Mouse (Mus musculus) myocyte (in vitro differentiated cells): ENCODE data around the gene Zranb1.

Source experiments
- CEBPB ChIP-seq: IDR thresholded peaks from 2 replicates; pipeline ENCODE4 v1.6.1; 2011; ENCODE audit warnings: mild to moderate bottlenecking, moderate library complexity; ENCODE audit not compliant: poor library complexity, insufficient read depth, severe bottlenecking
- E2F4 ChIP-seq: IDR thresholded peaks from one replicate; pipeline ENCODE4 v1.6.1; 2011; ENCODE audit warnings: mild to moderate bottlenecking, control low read depth, moderate library complexity; ENCODE audit not compliant: insufficient read depth
- MAX ChIP-seq: IDR thresholded peaks from one replicate; pipeline ENCODE4 v1.6.1; 2011; ENCODE audit warnings: low read depth, mild to moderate bottlenecking, control low read depth
- MYOD1 ChIP-seq, 3 experiments: IDR thresholded peaks; one replicate each; pipeline ENCODE4 v1.6.1; 2011; ENCODE audit warnings: control low read depth in 2 of 3, low read depth in 2 of 3, mild to moderate bottlenecking in 2 of 3, moderate library complexity in 1 of 3; ENCODE audit not compliant: insufficient read length in 2 of 3, control insufficient read depth in 1 of 3
- MYOG ChIP-seq, 3 experiments: IDR thresholded peaks; one replicate each; pipeline ENCODE4 v1.6.1; 2011; ENCODE audit warnings: control low read depth in 2 of 3, low read depth in 2 of 3, mild to moderate bottlenecking in 2 of 3; ENCODE audit not compliant: insufficient read length in 2 of 3, control insufficient read depth in 1 of 3, insufficient read depth in 1 of 3
- POLR2A ChIP-seq: IDR thresholded peaks from one replicate; pipeline ENCODE4 v1.6.1; 2011; ENCODE audit warnings: low read depth, mild to moderate bottlenecking, control low read depth, moderate library complexity; ENCODE audit not compliant: insufficient read length
- POLR2AphosphoS2 ChIP-seq: IDR thresholded peaks from one replicate; pipeline ENCODE4 v1.6.1; 2011; ENCODE audit warnings: low read depth, control low read depth; ENCODE audit not compliant: insufficient read length
- REST ChIP-seq: IDR thresholded peaks from one replicate; pipeline ENCODE4 v1.6.1; 2011; ENCODE audit warnings: mild to moderate bottlenecking, control low read depth, moderate library complexity; ENCODE audit not compliant: insufficient read depth, insufficient read length
- SRF ChIP-seq: IDR thresholded peaks from one replicate; pipeline ENCODE4 v1.6.1; 2011; ENCODE audit warnings: low read depth; ENCODE audit not compliant: control insufficient read depth, insufficient read length
- TCF12 ChIP-seq: IDR thresholded peaks from one replicate; pipeline ENCODE4 v1.6.1; 2011; ENCODE audit warnings: mild to moderate bottlenecking, control low read depth; ENCODE audit not compliant: poor library complexity, insufficient read depth, severe bottlenecking
- TCF3 ChIP-seq: IDR thresholded peaks from one replicate; pipeline ENCODE4 v1.6.1; 2011; ENCODE audit warnings: low read depth, control low read depth; ENCODE audit not compliant: insufficient read length
- USF1 ChIP-seq: IDR thresholded peaks from one replicate; pipeline ENCODE4 v1.6.1; 2011; ENCODE audit warnings: low read depth, mild to moderate bottlenecking, control low read depth, moderate library complexity

- TF ChIP-seq E2F4 (no peak), POLR2AphosphoS2 (no peak), CEBPB (no peak), POLR2A (no peak), MAX (no peak), MYOG (IDR thresholded peaks at IDR 0.05; ENCODE audit: control insufficient read depth in 1 of 3, insufficient read depth in 1 of 3, insufficient read length in 2 of 3, low read depth in 2 of 3) (no peak), REST (no peak), USF1 (no peak), SRF (no peak), TCF12 (no peak), TCF3 (no peak), MYOD1 (IDR thresholded peaks at IDR 0.05; ENCODE audit: control insufficient read depth in 1 of 3, insufficient read length in 2 of 3, low read depth in 2 of 3) (no peak)
Measured at GRCm38 (mm10) chr7:132994628-132995191, 63.8 kb downstream of the Zranb1 start.
